Mouse (Mus musculus) brain, adult 10 weeks (tissue): ENCODE measurements around the gene Bckdk. TPM values are rescaled to one million over a fixed set of nuclear protein-coding genes. Genes with fewer than 3 reads are reported as not detected.

Experiments used
- polyA plus RNA-seq: library from polyadenylated mRNA; stranded (reverse); fragments of 350-450 nt; fragmentation: Illumina TruSeq; extraction: RNeasy Lipid Tissue Mini Kit (QIAGEN cat#74804); gene quantifications from one replicate; pipeline ENCODE4 v1.2.3, GENCODE M21; 2015; ENCODE audit warnings: low read depth, low replicate concordance

Gene Bckdk
- polyA plus RNA-seq: 45.9 TPM

GRCm38 (mm10) chr7:127903971-127904796 is at the start of gene Bckdk:
Gene Bckdk, plus strand, starts transcription at chr7:127904082.

GRCm38 (mm10) chr7:127876041-127876466 is 27.8 kb upstream of the Bckdk start, which contains the start of gene Zfp646:
Gene Zfp646, plus strand, starts transcription at chr7:127876221.

DNA sequence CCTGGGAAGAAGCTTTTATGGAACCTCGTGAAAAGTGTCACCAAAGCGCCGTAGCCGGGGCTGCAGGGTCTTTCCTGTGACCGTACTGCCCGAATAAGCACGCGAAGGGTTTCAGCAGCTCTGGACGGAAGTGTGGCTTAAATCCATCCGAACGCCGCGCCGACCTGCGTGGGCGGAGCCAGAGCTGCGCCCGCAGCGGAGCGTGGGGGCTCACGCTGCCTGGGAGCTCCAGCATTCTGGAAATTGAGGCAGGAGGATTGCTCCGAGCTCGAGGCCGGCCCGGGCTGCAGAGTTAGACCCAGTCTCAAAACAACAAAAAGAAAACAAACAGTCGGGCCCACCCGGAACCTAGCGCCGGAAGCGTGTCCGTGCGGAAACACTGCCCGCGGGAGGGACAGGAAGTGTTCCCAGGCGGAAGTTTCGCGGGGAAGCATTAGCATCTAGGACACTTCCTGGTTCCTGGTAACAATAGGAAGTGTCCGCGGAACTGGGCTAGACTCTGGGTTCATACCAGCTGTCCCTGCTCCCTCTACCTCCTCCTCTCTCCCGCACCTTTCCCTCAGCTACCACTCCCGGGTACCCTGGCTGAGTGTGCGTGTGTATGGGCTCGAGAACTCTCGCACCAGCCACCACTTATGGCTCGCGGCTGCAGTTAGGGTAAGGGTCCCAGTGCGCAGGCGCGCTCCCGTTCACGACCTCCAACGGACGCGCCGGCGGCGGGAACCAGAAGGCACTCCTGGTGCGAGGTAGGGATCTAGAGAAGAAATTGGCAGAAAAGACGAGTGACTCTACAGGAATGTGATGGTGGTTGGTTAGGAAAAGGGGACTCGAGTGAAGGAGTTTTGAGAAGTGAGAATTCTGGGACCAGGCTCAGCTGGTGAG is 27.2 kb upstream of the Bckdk start, which contains the start of gene Zfp668:
Gene Zfp668 (minus strand): TSS at position 362 of the 882 bp plus-strand sequence.

GRCm38 (mm10) chr7:127890798-127891197 is 13.1 kb upstream of the Bckdk start, which contains the start of gene Prss53:
Gene Prss53, minus strand, starts transcription at chr7:127890970.

GRCm38 (mm10) chr7:127895442-127895841 is 8.4 kb upstream of the Bckdk start, which contains the start of the genes Gm21974 and Vkorc1:
Gene Gm21974, minus strand, starts transcription at chr7:127895454.
Gene Vkorc1, minus strand, starts transcription at chr7:127895617.

GRCm38 (mm10) chr7:127912190-127912871 is 8.4 kb downstream of the Bckdk start, which contains the start of gene Kat8:
Gene Kat8, plus strand, starts transcription at chr7:127912516.

GRCm38 (mm10) chr7:127929923-127930322 is 26.0 kb downstream of the Bckdk start, which contains the start of gene Prss8:
Gene Prss8, minus strand, starts transcription at chr7:127930104.

DNA sequence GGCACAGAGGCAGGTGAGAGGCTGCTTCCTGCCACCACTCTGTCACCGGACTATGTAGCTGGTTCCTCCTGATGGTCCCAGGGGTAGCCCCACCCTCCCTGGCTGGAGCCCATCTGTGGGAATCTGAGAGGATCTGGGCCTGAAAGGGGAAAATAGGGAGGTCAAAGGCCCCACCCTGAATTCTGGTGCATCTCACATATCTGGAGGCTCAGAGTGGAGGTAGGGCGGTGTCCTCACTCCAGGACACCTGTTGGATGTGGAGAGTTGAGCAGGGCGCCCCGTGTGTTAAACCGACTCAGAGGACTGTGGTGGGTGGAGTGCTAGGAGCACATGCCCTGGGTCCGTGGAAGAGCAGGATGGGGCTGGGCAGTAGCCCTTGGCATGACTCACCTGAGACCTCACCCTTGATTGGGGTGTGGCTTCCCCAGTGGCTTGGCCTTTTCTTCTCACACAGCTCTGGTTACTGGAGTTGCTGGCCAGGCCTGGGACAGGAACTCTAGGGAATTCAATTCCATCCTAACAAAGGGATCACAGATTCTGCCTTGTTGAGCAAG is 42.7 kb downstream of the Bckdk start, which contains the start of gene Prss36:
Gene Prss36 (minus strand): TSS at position 256 of the 554 bp plus-strand sequence.

Other genes starting within 250 kb of the Bckdk start
- 25.9 TPM for gene Bcl7c, start 195.1 kb upstream of the Bckdk start, polyA plus RNA-seq
- 2.5 TPM for gene Ctf1, start 191.3 kb upstream of the Bckdk start, polyA plus RNA-seq
- gene Ctf2, start 171.9 kb upstream of the Bckdk start, polyA plus RNA-seq: not detected
- gene Fbxl19, start 159.5 kb upstream of the Bckdk start, polyA plus RNA-seq: 38.6 TPM
- 20.2 TPM for gene Orai3, start 134.3 kb upstream of the Bckdk start, polyA plus RNA-seq
- gene Setd1a, start 127.4 kb upstream of the Bckdk start, polyA plus RNA-seq: 21.5 TPM
- not detected for gene Gm49388, start 118.5 kb upstream of the Bckdk start, polyA plus RNA-seq
- 13.3 TPM for gene Hsd3b7, start 103.5 kb upstream of the Bckdk start, polyA plus RNA-seq
- 88.0 TPM for gene Stx4a, start 79.8 kb upstream of the Bckdk start, polyA plus RNA-seq
- 319 TPM for gene Stx1b, start 79.5 kb upstream of the Bckdk start, polyA plus RNA-seq
- 12.6 TPM for gene Zfp646, start 27.9 kb upstream of the Bckdk start, polyA plus RNA-seq
- gene Zfp668, start 27.3 kb upstream of the Bckdk start, polyA plus RNA-seq: 9.1 TPM
- gene Prss53, start 13.1 kb upstream of the Bckdk start, polyA plus RNA-seq: 2.1 TPM
- not detected for gene Gm21974, start 8.6 kb upstream of the Bckdk start, polyA plus RNA-seq
- gene Vkorc1, start 8.5 kb upstream of the Bckdk start, polyA plus RNA-seq: 40.9 TPM
- 41.5 TPM for gene Kat8, start 8.4 kb downstream of the Bckdk start, polyA plus RNA-seq
- 0.65 TPM for gene Prss8, start 26.0 kb downstream of the Bckdk start, polyA plus RNA-seq
- gene Prss36, start 42.6 kb downstream of the Bckdk start, polyA plus RNA-seq: 14.3 TPM
- 307 TPM for gene Fus, start 63.4 kb downstream of the Bckdk start, polyA plus RNA-seq
- 4.3 TPM for gene Pycard, start 89.8 kb downstream of the Bckdk start, polyA plus RNA-seq
- gene Trim72, start 99.9 kb downstream of the Bckdk start, polyA plus RNA-seq: 0.34 TPM
- 11.5 TPM for gene Itgam, start 158.6 kb downstream of the Bckdk start, polyA plus RNA-seq
- not detected for gene Gm49368, start 158.6 kb downstream of the Bckdk start, polyA plus RNA-seq
- not detected for gene Itgax, start 225.5 kb downstream of the Bckdk start, polyA plus RNA-seq